Mouse (Mus musculus): ENCODE results near the gene Gpank1. TPM values are rescaled to one million over a fixed set of nuclear protein-coding genes. Genes with fewer than 3 reads are reported as not detected.
A peak's percentile ranks its signal among the peaks of the same experiment; 100 is the strongest.

Gene Gpank1
- total RNA-seq (2014; rRNA removed; ENCODE audit: low replicate concordance) (4.2 and 24.1 TPM in 2 replicates), polyA plus RNA-seq (2015; fragmentation: Nextera tagmentation; extraction: Ambion mirVana) (9.1 and 9.6 TPM in 2 replicates)

DNA sequence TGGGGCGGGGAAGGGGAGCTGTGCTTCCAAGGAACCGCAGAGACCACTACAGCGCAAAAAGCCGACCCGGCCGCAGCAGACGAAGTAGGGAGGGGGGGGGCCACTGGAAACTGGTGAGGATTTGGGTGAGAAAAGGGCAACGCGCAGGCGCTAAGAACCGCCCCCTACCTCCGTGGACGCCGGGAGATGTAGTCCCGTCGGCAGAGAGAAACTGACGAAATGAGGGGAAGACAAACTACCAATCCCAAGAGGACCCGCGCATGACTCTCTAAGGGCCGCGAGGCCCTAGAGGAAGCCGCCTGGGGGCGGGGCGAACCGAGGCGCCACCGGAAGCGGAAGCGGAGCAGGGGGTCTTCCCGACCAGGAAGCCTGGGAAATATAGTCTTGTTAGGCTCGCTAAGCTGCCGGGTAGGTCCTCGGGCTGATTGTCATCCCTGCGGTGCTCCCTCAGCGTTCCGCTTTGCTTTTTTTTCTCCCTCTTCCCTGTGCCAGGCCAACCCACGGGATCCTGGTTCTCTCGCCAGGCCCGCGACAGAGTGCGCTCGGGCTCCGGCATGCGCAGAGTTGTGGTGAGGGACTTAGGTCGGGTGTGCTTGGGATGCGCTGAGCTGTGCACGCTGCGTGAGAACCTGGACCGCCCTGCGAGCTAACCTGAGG lies at the start of gene Gpank1:
TSS of gene Gpank1 (plus strand) at position 313 of the 657 bp plus-strand sequence.
- H3K4me3 ChIP-seq (ENCODE audit: low read depth, low read length), result peak within 1 kb of the TSS; percentile 73
- H3K27ac ChIP-seq (ENCODE audit: low read depth), result peak within 1 kb of the TSS; percentile 94
- H3K36me3 ChIP-seq (replicated peaks; ENCODE audit: control insufficient read depth, insufficient read depth, low read length), result peaks cover 36% of the 10 kb centered on the region
- H3K27me3 ChIP-seq (ENCODE audit: control insufficient read depth, insufficient read depth, low read length), result no peaks in the 10 kb centered on the region
- no peaks in the 10 kb centered on the region for H3K9me3 ChIP-seq (replicated peaks; ENCODE audit: control insufficient read depth, low read length)
- TF ChIP-seq EP300 (IDR thresholded peaks at IDR 0.05; ENCODE audit: low read depth) (0 out of 2 replicates have a peak, but pooled peaks have one; percentile 36), CTCF (IDR thresholded peaks at IDR 0.05; ENCODE audit: low read depth) (no peak)
- H3K4me2 ChIP-seq (ENCODE audit: low read depth, low read length), result peak within 1 kb of the TSS; percentile 97
- peak; percentile 94 for ATAC-seq (ENCODE audit: insufficient read depth, low read depth)
- DNase-seq (ENCODE audit: low spot score), result peak; percentile 99
- H3K4me1 ChIP-seq (ENCODE audit: control insufficient read depth, insufficient read depth), result peaks cover 10% of the 10 kb centered on the region; the same call in 1 of the 2 replicates
- under 1% methylated on average over 50 of the region's 50 CpGs for WGBS
- H3K9ac ChIP-seq (replicated peaks; ENCODE audit: low read depth, low read length), result peak within 1 kb of the TSS; percentile 88

DNA sequence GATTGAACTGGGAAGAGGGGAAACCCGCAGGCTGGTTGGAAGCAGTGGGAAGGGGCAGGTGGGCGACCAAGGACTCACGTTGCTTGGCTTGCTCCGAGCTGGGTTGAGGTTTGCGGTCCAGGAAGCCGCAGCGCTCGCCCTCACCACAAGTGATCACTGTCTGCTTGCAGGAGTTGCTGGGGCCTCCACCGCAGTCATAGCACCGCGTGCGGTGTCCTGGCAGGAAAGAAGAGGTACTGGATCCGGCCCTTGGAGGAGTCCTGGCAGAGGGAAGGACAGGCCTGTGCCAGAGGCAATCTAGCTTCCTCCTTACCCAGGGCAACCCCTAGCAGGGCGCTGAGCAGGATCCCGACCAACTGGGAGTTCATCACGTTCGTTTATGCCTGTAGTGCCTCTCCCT lies 47.2 kb upstream of the Gpank1 start:
- H3K36me3 ChIP-seq (replicated peaks; ENCODE audit: control insufficient read depth, insufficient read depth, low read length), result no peaks in the 10 kb centered on the region
- no peak overlapping the region for H3K27ac ChIP-seq (ENCODE audit: low read depth)
- DNase-seq (ENCODE audit: low spot score), result no peak
- no peak overlapping the region for H3K4me3 ChIP-seq (ENCODE audit: low read depth, low read length)
- H3K27me3 ChIP-seq (ENCODE audit: control insufficient read depth, insufficient read depth, low read length), result no peaks in the 10 kb centered on the region; the same call in none of the 2 replicates
- no peak overlapping the region for H3K4me2 ChIP-seq (ENCODE audit: low read depth, low read length)
- 48% methylated on average over 17 of the region's 17 CpGs for WGBS
- TF ChIP-seq CTCF (IDR thresholded peaks at IDR 0.05; ENCODE audit: low read depth) (no peak), EP300 (IDR thresholded peaks at IDR 0.05; ENCODE audit: low read depth) (no peak)
- H3K9ac ChIP-seq (replicated peaks; ENCODE audit: low read depth, low read length), result no peak overlapping the region
- H3K4me1 ChIP-seq (ENCODE audit: control insufficient read depth, insufficient read depth), result peaks cover 9% of the 10 kb centered on the region; the same call in 1 of the 2 replicates
- no peaks in the 10 kb centered on the region for H3K9me3 ChIP-seq (replicated peaks; ENCODE audit: control insufficient read depth, low read length)
- no peak for ATAC-seq (ENCODE audit: insufficient read depth, low read depth)

DNA sequence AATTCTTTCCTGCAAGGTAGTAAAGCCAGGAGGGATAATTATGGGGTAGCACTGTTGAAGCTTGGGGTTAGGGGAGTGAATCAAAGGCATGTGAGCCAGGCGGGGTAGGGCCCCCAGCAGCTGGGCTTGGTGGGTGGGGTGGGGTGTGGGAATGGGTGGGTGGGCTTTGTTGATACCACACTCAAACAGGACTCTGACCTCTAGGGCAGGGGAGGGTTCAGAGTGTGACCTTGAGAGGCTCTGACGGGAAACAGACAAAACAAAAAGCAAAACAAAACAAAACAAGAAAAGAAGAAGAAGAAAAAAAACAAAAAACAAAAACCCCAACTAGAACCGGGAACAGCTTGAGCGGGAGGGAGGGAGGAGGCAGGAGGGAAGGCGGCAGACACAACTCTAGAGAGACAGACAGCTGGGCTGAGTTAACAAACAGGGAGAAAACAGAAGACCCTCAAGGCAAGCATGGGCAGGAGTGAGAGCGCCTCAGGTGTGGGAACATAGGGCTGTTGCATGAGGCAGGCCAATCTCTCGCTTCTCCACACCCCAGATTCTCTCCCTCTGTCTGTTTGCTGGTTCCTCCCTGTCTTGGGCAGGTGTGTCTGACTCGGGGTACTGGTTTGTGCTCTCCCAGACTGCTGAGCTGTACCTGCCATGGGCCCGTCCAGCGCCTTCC lies 44.6 kb upstream of the Gpank1 start, which contains the start of gene Ly6g6e:
TSS of gene Ly6g6e (plus strand) at position 396 of the 670 bp plus-strand sequence.
- ATAC-seq (ENCODE audit: insufficient read depth, low read depth) (no peak), DNase-seq (ENCODE audit: low spot score) (no peak)
- H3K36me3 ChIP-seq (replicated peaks; ENCODE audit: control insufficient read depth, insufficient read depth, low read length), result no peaks in the 10 kb centered on the region
- peak within 1 kb of the TSS; percentile 36 for H3K4me3 ChIP-seq (ENCODE audit: low read depth, low read length)
- H3K4me1 ChIP-seq (ENCODE audit: control insufficient read depth, insufficient read depth), result peaks cover 15% of the 10 kb centered on the region; the same call in 1 of the 2 replicates
- no peak within 1 kb of the TSS for H3K27ac ChIP-seq (ENCODE audit: low read depth)
- H3K9ac ChIP-seq (replicated peaks; ENCODE audit: low read depth, low read length), result peak within 1 kb of the TSS; percentile 51
- TF ChIP-seq CTCF (IDR thresholded peaks at IDR 0.05; ENCODE audit: low read depth) (no peak), EP300 (IDR thresholded peaks at IDR 0.05; ENCODE audit: low read depth) (no peak)
- H3K27me3 ChIP-seq (ENCODE audit: control insufficient read depth, insufficient read depth, low read length), result no peaks in the 10 kb centered on the region; the same call in 1 of the 2 replicates
- H3K4me2 ChIP-seq (ENCODE audit: low read depth, low read length), result peak within 1 kb of the TSS; percentile 58
- 50% methylated on average over 10 of the region's 10 CpGs for WGBS
- H3K9me3 ChIP-seq (replicated peaks; ENCODE audit: control insufficient read depth, low read length), result no peaks in the 10 kb centered on the region

DNA sequence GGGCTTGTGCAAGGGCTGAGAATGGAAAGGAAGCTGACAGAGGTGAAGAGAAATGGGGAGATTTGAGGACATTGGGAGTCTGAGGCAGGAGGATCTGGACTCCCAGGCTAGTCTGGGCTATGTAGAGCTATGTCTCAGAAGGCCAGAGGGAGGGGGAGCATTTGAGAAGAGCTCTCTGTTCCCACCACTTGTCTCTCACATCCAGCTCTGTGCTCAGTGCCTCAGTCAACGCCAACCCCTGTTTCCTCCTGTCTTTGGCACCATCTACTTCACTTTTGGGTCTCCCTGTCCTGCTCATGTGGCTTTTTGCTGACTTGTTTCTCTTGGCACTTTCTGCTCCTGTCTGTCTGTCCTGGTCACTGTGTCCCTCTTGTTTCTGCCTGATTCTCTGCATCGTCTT lies 44.0 kb upstream of the Gpank1 start:
- no peaks in the 10 kb centered on the region for H3K36me3 ChIP-seq (replicated peaks; ENCODE audit: control insufficient read depth, insufficient read depth, low read length)
- no peak overlapping the region for H3K27ac ChIP-seq (ENCODE audit: low read depth)
- no peak for TF ChIP-seq EP300 (IDR thresholded peaks at IDR 0.05; ENCODE audit: low read depth)
- TF ChIP-seq CTCF (IDR thresholded peaks at IDR 0.05; ENCODE audit: low read depth), result no peak
- peaks cover 15% of the 10 kb centered on the region; the same call in 1 of the 2 replicates for H3K4me1 ChIP-seq (ENCODE audit: control insufficient read depth, insufficient read depth)
- no peaks in the 10 kb centered on the region; the same call in 1 of the 2 replicates for H3K27me3 ChIP-seq (ENCODE audit: control insufficient read depth, insufficient read depth, low read length)
- ATAC-seq (ENCODE audit: insufficient read depth, low read depth) (no peak), DNase-seq (ENCODE audit: low spot score) (no peak)
- H3K9ac ChIP-seq (replicated peaks; ENCODE audit: low read depth, low read length), result no peak overlapping the region; the same call in 1 of the 2 replicates
- WGBS, result 37% methylated on average over 2 of the region's 2 CpGs
- peak overlapping the region; percentile 36 for H3K4me3 ChIP-seq (ENCODE audit: low read depth, low read length)
- peak overlapping the region; percentile 58 for H3K4me2 ChIP-seq (ENCODE audit: low read depth, low read length)
- H3K9me3 ChIP-seq (replicated peaks; ENCODE audit: control insufficient read depth, low read length), result no peaks in the 10 kb centered on the region

DNA sequence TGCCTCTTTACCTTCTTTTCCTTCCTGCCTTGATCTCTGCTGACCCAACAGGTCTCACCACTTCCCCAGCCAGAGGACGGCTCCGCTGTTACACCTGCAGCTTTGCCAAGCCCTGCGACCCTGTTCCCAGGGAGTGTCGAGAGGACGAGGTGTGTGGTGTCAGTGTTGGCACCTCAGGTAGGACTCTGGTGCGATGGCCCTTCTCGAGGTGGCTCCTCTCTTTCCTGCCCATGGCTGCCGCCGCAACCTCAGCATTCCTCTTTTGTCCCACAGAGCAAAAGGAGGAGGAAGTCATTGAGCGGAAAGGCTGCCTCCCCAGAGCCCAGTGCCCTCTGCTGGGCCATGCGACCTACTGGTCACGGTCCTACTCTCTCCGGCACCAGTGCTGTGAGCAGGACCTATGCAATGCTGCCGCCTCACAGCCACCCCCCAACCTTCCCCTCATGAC lies 43.4 kb upstream of the Gpank1 start, which contains the start of gene Ly6g6d:
TSS of gene Ly6g6d (minus strand) at position 280 of the 448 bp plus-strand sequence.
- TF ChIP-seq EP300 (IDR thresholded peaks at IDR 0.05; ENCODE audit: low read depth) (no peak), CTCF (IDR thresholded peaks at IDR 0.05; ENCODE audit: low read depth) (peak; percentile 62)
- peak within 1 kb of the TSS; percentile 58 for H3K4me2 ChIP-seq (ENCODE audit: low read depth, low read length)
- peak; percentile 73 for DNase-seq (ENCODE audit: low spot score)
- ATAC-seq (ENCODE audit: insufficient read depth, low read depth), result peak; percentile 82
- peak within 1 kb of the TSS; percentile 51 for H3K9ac ChIP-seq (replicated peaks; ENCODE audit: low read depth, low read length)
- no peaks in the 10 kb centered on the region for H3K36me3 ChIP-seq (replicated peaks; ENCODE audit: control insufficient read depth, insufficient read depth, low read length)
- WGBS, result 11% methylated on average over 14 of the region's 14 CpGs
- no peaks in the 10 kb centered on the region; the same call in 1 of the 2 replicates for H3K27me3 ChIP-seq (ENCODE audit: control insufficient read depth, insufficient read depth, low read length)
- H3K9me3 ChIP-seq (replicated peaks; ENCODE audit: control insufficient read depth, low read length), result no peaks in the 10 kb centered on the region
- H3K4me3 ChIP-seq (ENCODE audit: low read depth, low read length), result peak within 1 kb of the TSS; percentile 36
- peaks cover 15% of the 10 kb centered on the region; the same call in 1 of the 2 replicates for H3K4me1 ChIP-seq (ENCODE audit: control insufficient read depth, insufficient read depth)
- no peak within 1 kb of the TSS for H3K27ac ChIP-seq (ENCODE audit: low read depth)

Data from heart, postnatal 0 days (tissue).